Mouse (Mus musculus) CH12.LX (cell line): ENCODE measurements at regions not wholly inside any gene's neighbourhood (a gene's known extent, or its start where the extent isn't known, plus 50 kb on each side); places are given as distances from the start of the nearest gene placed in this dataset.

Source experiments
- MXI1 ChIP-seq: IDR thresholded peaks from 2 replicates; pipeline ENCODE4 v1.6.1; 2011; ENCODE audit warnings: mild to moderate bottlenecking, low read depth, low read length, improper control_type of control experiment
- POLR2A ChIP-seq: IDR thresholded peaks from 2 replicates; pipeline ENCODE4 v1.6.1; 2011; ENCODE audit warnings: low read depth, mild to moderate bottlenecking, improper control_type of control experiment, low read length

DNA sequence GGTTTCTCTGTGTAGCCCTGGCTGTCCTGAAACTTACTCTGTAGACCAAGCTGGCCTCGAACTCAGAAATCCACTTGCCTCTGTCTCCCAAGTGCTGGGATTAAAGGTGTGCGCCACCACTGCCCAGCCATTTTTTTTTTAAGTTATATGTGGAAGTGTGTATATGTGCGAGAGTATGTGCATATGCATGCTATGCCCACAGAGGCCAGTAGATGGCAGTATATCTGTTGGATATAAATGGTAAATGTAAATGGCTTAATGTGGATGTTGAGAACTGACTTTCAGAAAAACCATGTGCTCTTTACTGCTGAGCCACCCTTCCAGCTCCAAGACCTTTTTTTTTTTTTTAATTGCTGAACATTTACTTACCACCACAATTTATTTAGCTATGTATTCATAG lies 400.2 kb upstream of the Pdzrn3 start:
- no peak for TF ChIP-seq MXI1
- TF ChIP-seq POLR2A = no peak
